Mouse (Mus musculus) midbrain, embryonic 13.5 days (tissue): ENCODE results near the gene Aqp5. TPM values are rescaled to one million over a fixed set of nuclear protein-coding genes. Genes with fewer than 3 reads are reported as not detected.

Experiments
- ATAC-seq: fragments of 200-750 bp; cut with Nextera tagmentation; 2 replicates; pipeline ENCODE4 v1.8.0; 2017; ENCODE audit warnings: mild to moderate bottlenecking, moderate TSS enrichment, moderate library complexity
- H3K27ac ChIP-seq: fragments of 300-500 bp; sonication (generic); 2 replicates; pipeline ENCODE4 v1.5.1; 2015; ENCODE audit warnings: inconsistent platforms, mild to moderate bottlenecking, moderate library complexity
- H3K27me3 ChIP-seq: fragments of 300-500 bp; sonication (generic); 2 replicates; pipeline ENCODE4 v1.6.1; 2015; ENCODE audit warnings: mild to moderate bottlenecking, inconsistent platforms
- H3K36me3 ChIP-seq: fragments of 300-500 bp; sonication (generic); 2 replicates; pipeline ENCODE4 v1.6.1; 2015; ENCODE audit warnings: mild to moderate bottlenecking, inconsistent platforms
- H3K4me1 ChIP-seq: fragments of 300-500 bp; sonication (generic); replicated peaks from 2 replicates; pipeline ENCODE4 v1.6.1; 2015; ENCODE audit warnings: inconsistent platforms
- H3K4me2 ChIP-seq: fragments of 300-500 bp; sonication (generic); replicated peaks from 2 replicates; pipeline ENCODE4 v1.6.1; 2015; ENCODE audit warnings: moderate library complexity, mild to moderate bottlenecking, inconsistent platforms
- H3K4me3 ChIP-seq: fragments of 300-500 bp; sonication (generic); replicated peaks from 2 replicates; pipeline ENCODE4 v1.5.1; 2015; ENCODE audit warnings: mild to moderate bottlenecking, inconsistent platforms
- H3K9ac ChIP-seq: fragments of 300-500 bp; sonication (generic); replicated peaks from 2 replicates; pipeline ENCODE4 v1.6.1; 2015; ENCODE audit warnings: mild to moderate bottlenecking, inconsistent platforms
- H3K9me3 ChIP-seq: fragments of 300-500 bp; sonication (generic); 2 replicates; pipeline ENCODE4 v1.6.1; 2016; ENCODE audit warnings: mild to moderate bottlenecking, inconsistent platforms
- WGBS: fragments of 180-500 bp; shearing (Covaris S2); methylation state at CpG from one replicate; pipeline ENCODE4 v1.1.7; 2015; 5-methylcytosine and 5-hydroxymethylcytosine counted together
- polyA plus RNA-seq: library from polyadenylated mRNA; unstranded; fragments of >200 nt; fragmentation: Nextera tagmentation; extraction: Ambion mirVana; gene quantifications from 2 replicates; pipeline ENCODE4 v1.2.1, GENCODE M21; 2015

Gene Aqp5
- 0.79 and 1.1 TPM in 2 replicates for polyA plus RNA-seq

GRCm38 (mm10) chr15:99590429-99591084 is at the start of gene Aqp5:
Gene Aqp5, plus strand, starts transcription at chr15:99590782.
- no peaks in the 10 kb centered on the region for H3K9me3 ChIP-seq
- H3K9ac ChIP-seq, result peak within 1 kb of the TSS; percentile 39
- H3K27ac ChIP-seq, result no peak within 1 kb of the TSS
- H3K4me2 ChIP-seq, result peak within 1 kb of the TSS; percentile 60
- H3K36me3 ChIP-seq, result no peaks in the 10 kb centered on the region
- H3K4me3 ChIP-seq, result peak within 1 kb of the TSS; percentile 42
- peak; percentile 83 for ATAC-seq
- WGBS, result 2% methylated on average over 54 of the region's 83 CpGs
- H3K27me3 ChIP-seq, result peaks cover 100% of the 10 kb centered on the region
- H3K4me1 ChIP-seq, result peaks cover 9% of the 10 kb centered on the region; the same call in 1 of the 2 replicates

- Histone ChIP-seq H3K4me1 (0 out of 2 replicates have a peak, but pooled peaks cover 4% of the 10 kb centered on the region), H3K36me3 (no peaks in the 10 kb centered on the region), H3K4me3 (no peak overlapping the region), H3K27me3 (no peaks in the 10 kb centered on the region; the same call in 1 of the 2 replicates), H3K9ac (no peak overlapping the region), H3K27ac (no peak overlapping the region), H3K4me2 (no peak overlapping the region), H3K9me3 (no peaks in the 10 kb centered on the region)
- ATAC-seq, result no peak
- 83% methylated on average over 7 of the region's 7 CpGs for WGBS
These were observed 46.5 kb upstream of the Aqp5 start for GRCm38 (mm10) chr15:99544047-99544446.

- Histone ChIP-seq H3K27ac (no peak overlapping the region), H3K4me3 (no peak overlapping the region)
- 74% methylated on average over 11 of the region's 11 CpGs for WGBS
These were observed 44.0 kb upstream of the Aqp5 start for GRCm38 (mm10) chr15:99546596-99546995.

GRCm38 (mm10) chr15:99547732-99548131 is 42.9 kb upstream of the Aqp5 start:
- Histone ChIP-seq H3K27me3 (no peaks in the 10 kb centered on the region; the same call in 1 of the 2 replicates), H3K9ac (no peak overlapping the region), H3K9me3 (no peaks in the 10 kb centered on the region), H3K36me3 (no peaks in the 10 kb centered on the region), H3K4me1 (0 out of 2 replicates have a peak, but pooled peaks cover 4% of the 10 kb centered on the region), H3K4me2 (no peak overlapping the region), H3K27ac (no peak overlapping the region), H3K4me3 (no peak overlapping the region)
- 86% methylated on average over 6 of the region's 6 CpGs for WGBS
- no peak for ATAC-seq

More at GRCm38 (mm10) chr15:99546596-99546995, 44.0 kb upstream of the Aqp5 start:
- no peaks in the 10 kb centered on the region for H3K9me3 ChIP-seq
- no peak overlapping the region for H3K9ac ChIP-seq
- ATAC-seq, result no peak
- 0 out of 2 replicates have a peak, but pooled peaks cover 4% of the 10 kb centered on the region for H3K4me1 ChIP-seq
- H3K27me3 ChIP-seq, result no peaks in the 10 kb centered on the region; the same call in 1 of the 2 replicates
- H3K4me2 ChIP-seq, result no peak overlapping the region
- H3K36me3 ChIP-seq, result no peaks in the 10 kb centered on the region

GRCm38 (mm10) chr15:99549901-99550300 is 40.7 kb upstream of the Aqp5 start:
- H3K4me3 ChIP-seq, result no peak overlapping the region
- H3K27me3 ChIP-seq, result no peaks in the 10 kb centered on the region
- 63% methylated on average over 2 of the region's 2 CpGs for whole genome bisulfite sequencing
- H3K9ac ChIP-seq, result no peak overlapping the region
- H3K9me3 ChIP-seq, result no peaks in the 10 kb centered on the region
- ATAC-seq, result no peak
- 0 out of 2 replicates have a peak, but pooled peaks cover 4% of the 10 kb centered on the region for H3K4me1 ChIP-seq
- no peaks in the 10 kb centered on the region for H3K36me3 ChIP-seq
- no peak overlapping the region for H3K27ac ChIP-seq
- H3K4me2 ChIP-seq, result no peak overlapping the region

GRCm38 (mm10) chr15:99553767-99554166 is 36.8 kb upstream of the Aqp5 start:
- H3K27ac ChIP-seq, result no peak overlapping the region
- H3K36me3 ChIP-seq, result no peaks in the 10 kb centered on the region
- no peak for ATAC-seq
- 88% methylated on average over 6 of the region's 6 CpGs for WGBS
- H3K27me3 ChIP-seq, result 0 out of 2 replicates have a peak, but pooled peaks cover 5% of the 10 kb centered on the region
- no peaks in the 10 kb centered on the region for H3K4me1 ChIP-seq
- no peak overlapping the region for H3K9ac ChIP-seq
- no peak overlapping the region for H3K4me3 ChIP-seq
- no peak overlapping the region for H3K4me2 ChIP-seq
- no peaks in the 10 kb centered on the region for H3K9me3 ChIP-seq

GRCm38 (mm10) chr15:99558947-99559346 is 31.6 kb upstream of the Aqp5 start:
- WGBS, result 86% methylated on average over 1 of the region's 1 CpGs
- H3K9me3 ChIP-seq, result no peaks in the 10 kb centered on the region

GRCm38 (mm10) chr15:99560246-99560645 is 30.3 kb upstream of the Aqp5 start:
- Histone ChIP-seq H3K4me2 (no peak overlapping the region), H3K27me3 (0 out of 2 replicates have a peak, but pooled peaks cover 8% of the 10 kb centered on the region), H3K9ac (no peak overlapping the region), H3K36me3 (no peaks in the 10 kb centered on the region), H3K4me1 (no peaks in the 10 kb centered on the region), H3K9me3 (no peaks in the 10 kb centered on the region), H3K4me3 (no peak overlapping the region), H3K27ac (no peak overlapping the region)
- no peak for ATAC-seq
- WGBS, result 69% methylated on average over 10 of the region's 10 CpGs

More at GRCm38 (mm10) chr15:99558947-99559346, 31.6 kb upstream of the Aqp5 start:
- no peak overlapping the region for H3K27ac ChIP-seq
- no peak overlapping the region for H3K4me2 ChIP-seq
- no peaks in the 10 kb centered on the region for H3K4me1 ChIP-seq
- H3K27me3 ChIP-seq, result 0 out of 2 replicates have a peak, but pooled peaks cover 8% of the 10 kb centered on the region
- ATAC-seq, result no peak
- H3K9ac ChIP-seq, result no peak overlapping the region
- no peaks in the 10 kb centered on the region for H3K36me3 ChIP-seq
- no peak overlapping the region for H3K4me3 ChIP-seq

GRCm38 (mm10) chr15:99567371-99567770 is 23.2 kb upstream of the Aqp5 start:
- Histone ChIP-seq H3K4me2 (no peak overlapping the region), H3K36me3 (no peaks in the 10 kb centered on the region), H3K27ac (no peak overlapping the region), H3K4me3 (no peak overlapping the region), H3K9me3 (no peaks in the 10 kb centered on the region), H3K9ac (no peak overlapping the region), H3K27me3 (0 out of 2 replicates have a peak, but pooled peaks cover under 1% of the 10 kb centered on the region), H3K4me1 (0 out of 2 replicates have a peak, but pooled peaks cover 6% of the 10 kb centered on the region)
- ATAC-seq, result no peak
- WGBS, result 76% methylated on average over 4 of the region's 4 CpGs

GRCm38 (mm10) chr15:99568682-99569081 is 21.9 kb upstream of the Aqp5 start:
- Histone ChIP-seq H3K4me3 (no peak overlapping the region), H3K4me1 (0 out of 2 replicates have a peak, but pooled peaks cover 6% of the 10 kb centered on the region), H3K36me3 (no peaks in the 10 kb centered on the region), H3K9ac (no peak overlapping the region), H3K9me3 (no peaks in the 10 kb centered on the region), H3K27ac (no peak overlapping the region), H3K27me3 (no peaks in the 10 kb centered on the region), H3K4me2 (no peak overlapping the region)
- 61% methylated on average over 6 of the region's 6 CpGs for WGBS
- no peak for ATAC-seq

- H3K9me3 ChIP-seq, result no peaks in the 10 kb centered on the region
- no peak overlapping the region for H3K27ac ChIP-seq
- no peak overlapping the region for H3K9ac ChIP-seq
- no peak overlapping the region for H3K4me2 ChIP-seq
- 0 out of 2 replicates have a peak, but pooled peaks cover 6% of the 10 kb centered on the region for H3K4me1 ChIP-seq
- 89% methylated on average over 10 of the region's 10 CpGs for WGBS
- H3K27me3 ChIP-seq, result no peaks in the 10 kb centered on the region
- H3K4me3 ChIP-seq, result no peak overlapping the region
- ATAC-seq, result no peak
- H3K36me3 ChIP-seq, result no peaks in the 10 kb centered on the region
These were observed 21.5 kb upstream of the Aqp5 start for GRCm38 (mm10) chr15:99569123-99569522.

- WGBS, result 80% methylated on average over 26 of the region's 26 CpGs
- H3K9ac ChIP-seq, result no peak within 1 kb of the TSS
- H3K4me2 ChIP-seq, result no peak within 1 kb of the TSS
- peaks cover 13% of the 10 kb centered on the region for H3K4me1 ChIP-seq
- ATAC-seq, result no peak
- no peak within 1 kb of the TSS for H3K4me3 ChIP-seq
- H3K27ac ChIP-seq, result no peak within 1 kb of the TSS
- no peaks in the 10 kb centered on the region for H3K36me3 ChIP-seq
- H3K9me3 ChIP-seq, result no peaks in the 10 kb centered on the region
- H3K27me3 ChIP-seq, result peaks cover 48% of the 10 kb centered on the region
These were observed 11.6 kb upstream of the Aqp5 start, which contains the start of gene Aqp2 for GRCm38 (mm10) chr15:99578802-99579485. Gene Aqp2, plus strand, starts transcription at chr15:99579055.
